Mouse (Mus musculus) cerebellum, adult 9-10 months (tissue): ENCODE data around the gene Oat.

Source experiments
- DNase-seq: peaks from one replicate; pipeline ENCODE4 v3.0.0; 2022

Gene Oat

DNA sequence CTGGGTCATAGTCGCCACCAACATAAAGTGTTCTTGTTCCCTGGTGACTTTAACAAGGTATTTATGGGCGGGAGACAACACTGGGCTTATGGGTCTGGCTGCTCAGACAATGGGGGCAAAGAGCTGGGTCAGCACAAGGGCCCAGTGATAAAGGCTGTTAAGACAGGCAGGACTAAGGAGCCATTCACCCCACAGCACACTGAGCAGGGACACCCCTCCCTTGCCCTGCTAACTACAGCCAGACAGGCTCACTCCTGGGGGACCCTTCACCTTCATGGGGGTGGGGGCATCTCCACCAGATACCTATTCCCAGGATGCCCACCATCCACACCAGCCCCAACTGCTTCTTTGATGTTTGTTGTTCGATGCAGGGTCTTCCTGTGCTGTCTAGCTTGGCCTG is 47.0 kb downstream of the Oat start:
- no peak for DNase-seq

DNA sequence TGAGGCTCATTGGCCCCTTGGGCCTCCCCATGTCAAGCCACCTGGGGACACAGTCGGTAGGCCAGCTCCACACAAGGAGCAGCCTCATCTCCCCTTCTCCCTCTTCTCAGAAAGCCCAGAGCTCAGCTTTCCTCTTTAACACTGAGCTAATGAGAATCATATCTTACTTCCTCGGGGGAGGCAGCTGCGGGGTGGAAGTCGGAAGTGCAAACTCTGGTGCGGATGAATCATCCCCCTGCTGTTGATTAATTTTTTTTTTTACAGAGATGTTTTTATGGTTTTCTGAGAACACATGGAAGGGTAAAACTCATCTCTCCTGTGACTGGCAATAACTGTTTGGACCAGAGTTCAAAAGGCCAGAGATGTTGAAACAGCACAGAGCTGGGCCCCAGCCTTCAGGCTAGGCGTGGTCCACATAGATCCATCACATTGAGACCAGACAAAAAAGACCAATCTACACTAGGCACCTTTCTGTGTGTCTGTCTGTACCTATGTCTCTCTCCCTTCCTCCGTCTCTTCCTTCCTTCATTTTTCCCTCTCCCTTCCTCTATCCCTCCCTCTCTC is 62.7 kb downstream of the Oat start:
- DNase-seq: no peak

GRCm38 (mm10) chr7:132509110-132509509 is 67.1 kb downstream of the Oat start:
- no peak for DNase-seq
